Mouse (Mus musculus) common myeloid progenitor, adult 5-6 weeks (primary cell): ENCODE data around the gene Flnc. TPM values are rescaled to one million over a fixed set of nuclear protein-coding genes. Genes with fewer than 3 reads are reported as not detected.
A peak's percentile ranks its signal among the peaks of the same experiment; 100 is the strongest.

Source experiments
- ATAC-seq: replicated peaks from 2 replicates; pipeline ENCODE4 v1.8.0; 2016; ENCODE audit warnings: low read depth, mild to moderate bottlenecking, moderate TSS enrichment, inconsistent platforms; ENCODE audit not compliant: poor library complexity, severe bottlenecking
- total RNA-seq: library from RNA; stranded (forward); fragments of 200-1000, 187-1606 nt; gene quantifications from 2 replicates; pipeline ENCODE4 v1.2.3, GENCODE M21; 2017

The Flnc gene
- total RNA-seq, 1 experiment from 2014 or later: not detected

DNA sequence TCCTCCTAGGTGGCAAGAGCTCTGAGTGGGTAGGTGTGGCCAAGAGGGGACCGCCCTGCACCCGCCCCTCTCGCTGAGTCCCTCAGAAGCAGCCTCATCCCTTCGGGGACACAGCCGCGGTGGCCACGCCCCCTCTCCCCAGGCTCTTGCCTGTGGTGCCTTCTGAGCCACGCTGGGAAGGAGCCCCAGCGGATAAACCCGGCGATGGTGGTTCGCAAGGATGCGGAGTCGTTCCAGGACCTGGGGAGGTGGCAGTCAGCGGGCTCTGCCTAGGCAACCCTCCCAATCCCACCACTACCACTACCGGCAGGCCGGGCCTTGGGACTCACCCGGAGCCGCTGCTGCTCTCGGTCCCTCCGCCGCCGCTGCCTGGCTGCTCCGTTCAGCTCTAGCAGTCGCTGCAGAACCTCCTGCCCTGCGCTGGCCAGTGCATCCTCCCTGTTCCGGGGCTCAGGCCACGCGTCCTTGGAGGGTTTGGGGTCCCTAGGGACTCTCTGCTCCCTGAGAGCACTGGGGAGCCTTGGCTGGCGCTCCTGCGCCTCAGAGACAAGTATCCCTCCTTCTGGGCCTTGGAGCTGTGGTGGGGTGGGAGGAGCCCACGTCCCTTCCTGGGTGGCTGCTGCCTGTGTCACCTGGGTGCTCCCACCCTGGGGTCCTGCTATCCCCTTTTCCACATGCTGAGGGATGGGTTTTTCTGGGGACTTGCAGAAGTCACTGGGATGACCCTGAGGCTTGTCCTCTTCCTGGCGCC, 41.1 kb downstream of the Flnc start:
- ATAC-seq: peak; percentile 99

DNA sequence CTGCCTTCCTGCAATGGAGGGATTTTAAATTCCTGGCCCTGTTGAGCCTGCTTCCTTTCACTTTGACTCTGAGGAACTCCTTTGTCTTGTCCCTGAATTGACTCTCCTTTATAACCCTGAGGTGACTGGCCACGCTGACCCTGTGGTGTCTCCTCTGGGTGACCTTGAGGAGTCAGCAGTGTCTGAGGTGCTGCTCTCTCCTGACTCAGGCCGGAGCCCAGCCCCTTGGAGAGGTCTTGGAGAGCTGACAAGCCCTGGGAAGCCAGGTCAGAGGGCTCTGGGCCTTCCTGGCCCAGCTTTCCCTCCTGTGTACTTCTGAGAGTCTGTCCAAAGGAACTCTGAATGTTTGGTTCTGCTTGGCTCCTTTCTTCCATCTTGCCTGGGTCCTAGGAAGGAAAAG, 41.7 kb downstream of the Flnc start:
- no peak for ATAC-seq

DNA sequence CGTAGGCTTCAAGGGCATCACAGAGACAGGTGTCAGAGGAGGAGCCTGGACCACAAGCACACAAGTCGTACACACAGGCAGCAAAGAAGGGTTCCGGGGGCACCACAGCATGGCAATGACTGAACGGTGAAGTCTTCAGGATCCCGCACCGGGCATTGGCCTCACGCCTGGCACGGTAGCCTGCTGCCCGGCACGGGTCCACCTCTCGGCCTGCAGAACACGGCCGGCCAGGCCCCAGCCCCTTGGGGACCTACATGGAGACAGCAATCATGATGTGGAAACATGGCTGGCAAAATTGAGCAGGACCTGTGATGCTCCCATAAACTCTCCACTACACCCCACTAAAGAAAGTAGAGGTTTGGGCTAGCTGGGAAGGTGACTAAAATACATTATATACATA, 49.6 kb downstream of the Flnc start:
- ATAC-seq: no peak

DNA sequence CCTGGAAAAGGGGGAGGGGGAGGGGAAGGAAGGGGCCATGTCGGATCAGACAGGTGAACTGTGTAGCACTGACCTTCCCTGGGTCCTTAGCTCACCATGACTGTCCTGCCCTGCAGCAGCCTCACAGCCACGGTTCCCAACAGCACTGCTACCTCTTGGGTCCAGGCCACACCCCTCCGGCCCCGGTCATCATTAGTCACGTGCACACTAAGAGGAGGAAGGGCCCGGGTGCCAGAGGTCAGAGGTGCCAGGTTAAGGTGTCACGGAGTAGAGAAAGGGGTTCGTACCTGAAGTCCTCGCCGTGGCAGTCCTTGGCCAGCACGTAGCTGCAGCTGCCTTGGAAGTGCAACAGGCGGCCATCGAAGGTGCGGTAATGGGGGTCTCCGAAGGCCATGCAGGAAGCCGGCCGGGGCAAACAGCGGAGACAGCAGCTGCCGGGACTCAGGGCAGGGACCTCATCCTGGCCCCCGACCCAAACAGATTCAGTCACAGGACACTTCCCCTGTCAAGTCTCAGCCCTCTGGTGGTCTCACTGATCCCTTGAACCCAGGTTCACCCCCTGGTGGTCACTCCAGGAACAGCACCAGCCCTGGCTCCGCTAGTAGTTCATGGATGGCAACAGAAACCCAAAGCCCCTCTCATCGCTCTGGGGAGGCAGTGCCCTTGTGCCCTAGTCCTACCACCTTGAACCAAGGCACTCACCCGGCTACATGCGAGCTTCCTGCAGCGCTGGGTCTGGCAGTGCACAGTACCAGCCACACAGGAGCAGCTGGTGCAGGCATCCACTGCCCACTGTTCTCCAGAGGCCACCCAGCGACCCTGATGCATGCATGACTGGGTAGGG, 51.9 kb downstream of the Flnc start:
- ATAC-seq: peak; percentile 83

DNA sequence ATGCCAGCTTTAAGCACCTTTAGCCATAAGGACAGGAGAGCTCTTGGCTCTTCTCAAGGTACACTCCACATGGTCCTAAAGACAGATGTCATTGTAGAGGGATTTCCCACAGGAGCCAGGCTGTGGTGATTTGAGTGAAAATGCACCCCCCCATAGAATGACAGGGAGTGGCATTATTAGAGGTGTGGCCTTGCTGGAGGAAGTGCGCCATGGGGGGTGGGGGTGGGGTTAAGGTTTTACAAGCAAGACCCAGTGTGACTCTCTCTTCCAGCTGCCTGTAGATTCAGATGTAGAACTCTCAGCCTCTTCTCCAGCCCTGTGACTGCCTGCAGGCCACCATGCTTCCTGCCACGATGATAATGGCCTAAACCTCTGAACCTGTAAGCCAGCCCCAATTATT, 52.9 kb downstream of the Flnc start:
- ATAC-seq: no peak

DNA sequence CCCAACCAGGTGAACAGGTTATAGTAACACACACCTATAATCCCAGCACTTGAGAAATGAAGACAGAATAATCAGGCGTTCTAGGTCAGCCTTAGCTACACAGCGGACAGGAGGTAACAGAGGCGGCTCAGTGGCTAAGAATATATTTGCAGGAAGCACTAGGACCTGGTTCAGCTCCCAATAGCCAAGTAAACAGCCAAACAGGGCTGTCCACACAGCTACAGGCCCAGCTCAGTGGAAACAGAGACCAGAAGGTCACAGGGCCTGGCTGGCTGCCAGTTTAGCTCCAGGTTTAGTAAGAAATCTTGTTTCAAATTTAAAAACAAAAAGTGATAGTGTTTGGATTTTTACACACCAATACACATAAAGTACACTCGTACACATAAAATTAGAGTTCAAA, 61.0 kb downstream of the Flnc start:
- no peak for ATAC-seq

DNA sequence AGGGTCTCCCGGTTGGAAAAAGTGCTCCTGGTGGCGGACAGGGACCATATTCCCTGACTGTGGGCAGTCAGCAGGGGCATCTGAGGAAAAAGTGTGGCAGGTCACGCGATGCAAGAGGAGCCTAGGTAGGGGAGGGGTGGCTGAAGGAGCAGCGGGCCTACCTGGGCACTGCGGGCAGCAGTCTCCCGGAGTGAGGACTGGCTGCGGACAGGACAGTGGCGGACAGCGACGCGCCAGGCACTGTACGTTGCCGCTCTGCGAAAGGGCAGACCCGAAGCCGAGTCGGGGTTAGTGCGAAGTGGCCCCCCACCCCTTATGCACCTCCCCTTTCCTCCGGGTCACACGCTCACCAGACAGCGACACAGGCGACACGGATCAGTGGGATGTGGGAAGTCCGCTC, 63.2 kb downstream of the Flnc start:
- no peak for ATAC-seq

DNA sequence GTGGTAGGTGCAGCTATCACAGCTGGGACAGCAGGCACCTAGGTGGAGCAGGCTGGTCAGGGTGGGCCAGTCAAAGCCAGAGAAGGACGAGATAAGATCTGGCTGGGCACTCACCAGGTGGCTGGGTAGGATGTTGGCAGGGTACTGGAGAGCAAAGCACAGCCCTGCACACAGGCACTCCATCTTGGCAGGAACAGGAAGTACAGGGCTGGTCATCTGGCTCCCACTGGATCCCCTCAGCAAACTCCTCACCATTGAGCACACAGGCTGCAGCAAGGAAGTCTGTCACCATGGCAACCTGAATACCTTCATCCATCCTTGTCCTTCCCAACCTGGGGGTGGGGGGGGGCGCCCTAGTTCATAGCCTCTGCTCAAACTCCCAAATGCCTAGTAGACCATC, 64.7 kb downstream of the Flnc start:
- no peak for ATAC-seq

DNA sequence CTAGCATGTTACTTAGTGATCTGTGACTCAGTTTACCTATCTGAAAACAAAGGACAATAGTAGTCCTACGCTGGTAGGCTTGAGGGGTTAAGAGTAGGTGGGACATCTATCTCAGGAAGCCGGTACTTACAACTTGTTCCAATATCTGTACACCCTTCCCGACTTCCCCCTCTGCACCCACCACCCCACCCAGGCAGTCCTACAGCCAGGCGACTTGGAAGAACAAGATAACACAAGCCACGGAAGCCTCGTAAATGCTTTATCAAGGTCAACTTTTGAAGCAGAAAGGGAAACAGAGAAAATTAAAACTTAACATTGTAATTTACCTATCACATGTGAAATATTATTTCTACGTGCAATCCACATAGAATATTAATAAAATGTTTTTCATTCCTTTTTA, 67.1 kb downstream of the Flnc start:
- ATAC-seq: no peak

DNA sequence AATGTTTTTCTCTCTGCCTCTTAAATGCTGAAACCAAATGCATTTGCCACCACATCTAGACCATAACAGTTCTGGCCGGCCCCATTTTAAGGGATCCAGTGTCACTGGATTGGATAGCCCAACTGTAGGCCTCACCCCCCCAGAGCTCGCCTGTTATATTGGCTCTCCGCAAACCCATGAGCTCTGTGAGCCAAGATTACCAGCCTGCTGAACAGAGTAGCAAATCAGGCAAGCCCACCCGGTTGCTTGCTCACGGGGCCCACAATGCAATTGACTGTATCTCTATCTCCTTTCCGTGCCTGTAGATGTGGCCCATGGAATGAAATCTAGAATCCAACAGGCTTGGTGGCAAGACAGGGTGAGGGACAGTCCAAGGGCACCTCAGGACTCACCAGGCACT, 67.8 kb downstream of the Flnc start:
- no peak for ATAC-seq

DNA sequence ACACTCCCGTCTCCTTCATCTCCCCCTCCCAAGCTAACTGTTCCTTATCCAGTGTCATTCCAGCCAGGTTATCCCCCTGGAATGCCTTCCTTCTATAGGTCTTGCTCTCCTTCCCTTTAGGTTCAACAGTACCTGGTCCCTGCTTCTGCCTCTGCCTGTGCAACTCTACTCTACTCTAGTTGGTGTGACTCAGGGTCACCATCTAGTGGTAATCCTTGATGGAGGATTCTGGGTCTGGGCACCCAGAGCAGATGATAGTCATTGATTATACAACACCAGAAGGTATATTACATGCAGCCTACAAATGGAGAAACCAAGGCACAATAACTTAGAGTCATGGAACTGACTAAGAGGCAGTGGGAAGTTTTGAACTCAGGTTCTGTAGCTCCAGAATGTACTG, 68.5 kb downstream of the Flnc start:
- 0 out of 2 replicates have a peak, but pooled peaks have one; percentile 26 for ATAC-seq

DNA sequence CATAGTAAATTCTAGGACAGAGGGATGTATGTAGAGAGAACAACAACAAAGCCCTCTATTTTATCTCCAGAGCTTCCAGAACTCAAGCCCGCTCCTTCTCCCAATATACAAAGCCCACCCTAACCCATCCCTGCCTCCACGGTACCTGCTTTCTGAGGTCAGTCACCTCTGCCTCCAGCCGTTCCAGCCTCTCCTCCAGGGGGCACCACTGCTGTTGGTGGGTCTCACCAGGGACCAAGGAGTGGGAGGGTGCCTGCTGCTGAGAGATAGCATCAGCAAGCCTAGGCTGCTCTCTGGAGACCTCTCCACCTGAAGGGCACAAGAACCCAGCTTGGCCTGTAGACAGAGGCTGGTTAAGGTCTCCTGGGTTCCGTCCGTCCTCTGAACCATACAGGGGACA, 72.4 kb downstream of the Flnc start:
- no peak for ATAC-seq

DNA sequence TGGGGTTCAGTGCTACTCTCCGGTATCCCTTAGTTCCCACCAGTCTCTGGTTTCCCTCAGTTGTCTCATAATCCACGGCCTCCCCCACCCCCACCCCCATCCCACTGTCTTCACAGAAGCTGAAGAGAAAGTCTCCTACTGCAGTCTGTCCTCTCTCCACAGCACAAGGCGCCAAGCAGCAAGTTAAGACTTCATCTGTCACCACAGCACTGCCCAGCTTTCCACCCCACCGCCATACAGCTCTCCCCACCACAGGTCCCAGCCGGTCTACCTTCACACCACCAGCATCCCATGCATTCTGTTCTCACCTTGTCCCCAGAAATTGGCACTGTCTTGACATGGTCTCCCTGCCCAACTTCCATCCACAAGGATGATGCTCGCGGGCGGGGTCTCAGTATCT, 73.8 kb downstream of the Flnc start:
- ATAC-seq: no peak

DNA sequence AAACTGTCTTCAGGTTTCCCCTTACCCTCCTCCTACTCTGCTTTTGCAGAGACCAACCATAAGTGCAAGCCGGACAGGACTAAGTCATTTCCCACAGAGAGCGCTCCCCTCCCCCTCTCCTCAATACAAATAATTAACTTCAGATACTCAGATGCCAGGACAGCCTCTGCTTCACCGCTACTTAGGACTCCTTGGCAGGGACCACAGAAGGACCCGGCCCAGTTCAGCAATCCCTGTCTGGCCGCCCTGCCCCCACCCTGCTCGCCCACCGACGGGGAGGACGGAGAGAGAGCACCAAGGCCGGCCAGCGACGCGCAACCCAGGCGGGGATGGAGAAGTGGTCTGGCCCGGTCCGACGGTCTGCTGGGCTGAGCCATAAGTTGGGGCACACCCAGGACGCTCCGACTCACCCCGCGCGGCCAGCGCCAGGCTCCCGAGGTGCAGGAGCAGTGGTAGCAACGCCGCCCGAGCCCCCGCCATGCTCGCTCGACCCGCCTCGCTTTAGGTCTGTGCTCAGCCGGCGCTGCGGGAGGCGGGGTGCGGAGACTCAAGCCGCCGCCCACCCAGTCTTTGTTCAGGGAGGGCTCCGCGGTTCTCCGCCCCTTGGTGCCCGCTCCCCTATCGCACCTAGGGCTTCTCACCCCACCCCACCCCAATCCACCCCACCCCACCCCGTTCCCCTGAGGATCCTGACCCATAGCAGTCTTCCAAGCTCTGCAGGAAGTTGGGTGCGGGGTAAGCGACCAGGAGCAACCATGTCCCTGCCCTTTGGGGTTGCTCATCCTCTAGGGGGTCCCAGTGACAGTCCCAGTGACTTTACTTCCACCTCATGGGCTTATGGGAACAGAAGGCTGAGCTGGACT, 74.6 kb downstream of the Flnc start, which contains the start of gene Kcp:
TSS of gene Kcp (minus strand) at position 506 of the 863 bp plus-strand sequence.
- ATAC-seq: peak; percentile 53

DNA sequence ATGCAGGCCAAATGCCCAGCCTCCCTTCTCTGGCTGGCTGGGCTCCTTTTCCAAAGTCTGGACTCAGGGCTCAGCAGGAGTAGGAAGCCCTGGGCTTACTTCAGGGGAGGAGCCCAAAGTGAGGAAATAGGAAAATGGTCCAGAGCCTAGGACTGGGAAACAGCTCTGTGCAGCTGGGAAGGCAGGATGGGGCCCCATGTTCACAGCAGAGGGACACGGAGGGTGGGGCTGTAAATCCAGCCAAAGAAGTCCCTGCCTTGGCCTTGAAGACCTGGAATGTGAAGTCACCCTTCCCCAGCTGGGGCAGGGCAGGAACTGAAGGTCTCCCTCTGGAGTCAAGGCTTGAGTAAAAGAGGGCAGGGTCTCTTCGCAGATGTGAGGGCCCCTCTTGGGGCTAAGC, 76.0 kb downstream of the Flnc start:
- ATAC-seq: no peak

Other genes starting within 250 kb of the Flnc start
- 22.7 and 54.2 TPM in 2 replicates for gene Impdh1, start 216.9 kb upstream of the Flnc start, total RNA-seq
- 13.0 and 15.4 TPM in 2 replicates for gene Hilpda, start 160.8 kb upstream of the Flnc start, total RNA-seq
- not detected in 2 replicates for gene Fam71f2, start 153.7 kb upstream of the Flnc start, total RNA-seq
- not detected in 2 replicates for gene Fam71f1, start 114.1 kb upstream of the Flnc start, total RNA-seq
- 138 and 159 TPM in 2 replicates for gene Calu, start 85.2 kb upstream of the Flnc start, total RNA-seq
- gene Opn1sw, start 44.8 kb upstream of the Flnc start, total RNA-seq: not detected in 2 replicates
- not detected in 2 replicates for gene Ccdc136, start 36.9 kb upstream of the Flnc start, total RNA-seq
- 89.8 and 130 TPM in 2 replicates for gene Atp6v1f, start 34.5 kb downstream of the Flnc start, total RNA-seq
- gene Atp6v1fnb, start 38.2 kb downstream of the Flnc start, total RNA-seq: 1.3 TPM in 1 of 2 replicates, not detected in the other
- not detected in 2 replicates for gene Kcp, start 74.7 kb downstream of the Flnc start, total RNA-seq
- 14.8 and 18.6 TPM in 2 replicates for gene Irf5, start 93.4 kb downstream of the Flnc start, total RNA-seq
- gene Tnpo3, start 176.6 kb downstream of the Flnc start, total RNA-seq: 64.1 and 96.2 TPM in 2 replicates